Mouse (Mus musculus) embryonic facial prominence, embryonic 15.5 days (tissue): ENCODE data around the gene Htr5b. TPM values are rescaled to one million over a fixed set of nuclear protein-coding genes. Genes with fewer than 3 reads are reported as not detected.

ENCODE experiments used
- polyA plus RNA-seq: library from polyadenylated mRNA; unstranded; fragments of >200 nt; fragmentation: Nextera tagmentation; extraction: Ambion mirVana; gene quantifications from 2 replicates; pipeline ENCODE4 v1.2.1, GENCODE M21; 2015

The Htr5b gene
- polyA plus RNA-seq, 1 experiment from 2014 or later: 0.43 TPM

Other genes with a start within 250 kb of the Htr5b start
- gene Insig2, start 195.9 kb downstream of the Htr5b start, polyA plus RNA-seq: 44.9 and 47.4 TPM in 2 replicates
- gene Ccdc93, start 97.4 kb downstream of the Htr5b start, polyA plus RNA-seq: 11.9 and 12.3 TPM in 2 replicates
- gene Ddx18, start 39.5 kb upstream of the Htr5b start, polyA plus RNA-seq: 53.9 and 61.4 TPM in 2 replicates